Mouse (Mus musculus) testis, adult 2 months (tissue): ENCODE data around the gene Gas2.

Source experiments
- CTCF ChIP-seq: fragments of 200-500 bp; IDR thresholded peaks from 2 replicates; pipeline ENCODE4 v1.5.1; 2012; ENCODE audit warnings: low read depth, mild to moderate bottlenecking, inconsistent platforms, low read length, moderate library complexity; ENCODE audit not compliant: control insufficient read depth, insufficient read depth, insufficient replicate concordance
- POLR2A ChIP-seq: fragments of 200-500 bp; IDR thresholded peaks from 2 replicates; pipeline ENCODE4 v1.6.1; 2012; ENCODE audit warnings: low read depth, mild to moderate bottlenecking, inconsistent platforms, low read length, moderate library complexity; ENCODE audit not compliant: control insufficient read depth

- TF ChIP-seq CTCF (no peak), POLR2A (no peak)
Measured at GRCm38 (mm10) chr7:51991020-51991419, 129.2 kb downstream of the Gas2 start.
